Mouse (Mus musculus): ENCODE measurements around the gene Fggy.

DNA sequence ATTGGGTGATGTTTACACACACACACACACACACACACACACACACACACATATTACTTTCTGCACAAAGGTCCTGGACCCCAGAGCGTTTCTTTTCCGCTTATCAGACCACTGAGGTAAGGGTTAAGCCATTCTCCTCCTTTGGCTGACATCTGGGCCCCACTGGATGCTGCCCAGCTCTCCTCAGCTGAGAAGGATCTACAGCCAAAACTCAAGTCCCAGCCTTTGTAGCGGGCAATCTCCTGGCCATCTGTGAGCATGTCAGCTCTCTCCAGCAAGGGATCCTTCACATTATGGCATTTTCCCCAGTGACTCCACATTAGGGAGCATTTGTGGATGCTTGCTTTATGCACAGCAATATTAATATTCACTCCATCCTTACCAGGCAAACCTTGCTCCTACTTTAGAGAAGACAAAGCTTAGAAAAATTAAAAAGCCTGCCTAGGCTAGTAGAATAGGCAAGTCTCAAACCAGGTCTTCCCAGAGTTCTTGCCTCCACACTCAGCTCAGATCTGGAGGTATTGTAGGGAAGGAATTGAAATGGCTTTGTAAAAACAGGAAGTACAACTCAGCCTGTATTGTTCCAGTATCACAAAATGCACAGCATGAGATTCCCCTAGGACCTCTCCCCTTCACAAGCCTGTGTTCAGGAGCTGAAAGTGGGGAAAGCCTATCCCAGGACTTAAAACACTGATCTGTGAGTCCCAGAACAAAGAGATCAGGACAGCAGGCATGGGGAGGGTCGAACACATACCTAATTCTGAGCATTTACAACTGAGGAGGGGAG lies 342.8 kb downstream of the Fggy start:
- TF ChIP-seq EP300 (IDR thresholded peaks at IDR 0.05; ENCODE audit: low read depth) (no peak), CTCF (IDR thresholded peaks at IDR 0.05; ENCODE audit: low read depth) (no peak)
